Mouse (Mus musculus): ENCODE measurements around the gene Dph2.

The Dph2 gene

GRCm38 (mm10) chr4:117891738-117892161 lies at the start of gene Dph2:
Dph2 (minus strand) TSS chr4:117892032.
- no peak for DNase-seq (ENCODE audit: low spot score)

- DNase-seq (ENCODE audit: low spot score) = no peak
Measured at GRCm38 (mm10) chr4:117936964-117937363, 45.1 kb upstream of the Dph2 start.

- DNase-seq (ENCODE audit: low spot score) = no peak
Measured at GRCm38 (mm10) chr4:117934081-117934480, 42.2 kb upstream of the Dph2 start.

GRCm38 (mm10) chr4:117933248-117933647 lies 41.4 kb upstream of the Dph2 start:
- no peak for DNase-seq (ENCODE audit: low spot score)

GRCm38 (mm10) chr4:117929391-117929881 lies 37.6 kb upstream of the Dph2 start, which contains the start of gene Artn:
Artn (minus strand) TSS chr4:117929763.
- peak; percentile 18 for DNase-seq (ENCODE audit: low spot score)

GRCm38 (mm10) chr4:117928699-117929241 lies 36.9 kb upstream of the Dph2 start:
- DNase-seq (ENCODE audit: low spot score) = peak; percentile 29

GRCm38 (mm10) chr4:117928234-117928633 lies 36.4 kb upstream of the Dph2 start:
- DNase-seq (ENCODE audit: low spot score) = no peak

GRCm38 (mm10) chr4:117926545-117927482 lies 35.0 kb upstream of the Dph2 start:
- DNase-seq (ENCODE audit: low spot score) = no peak

GRCm38 (mm10) chr4:117924916-117925315 lies 33.1 kb upstream of the Dph2 start:
- no peak for DNase-seq (ENCODE audit: low spot score)

GRCm38 (mm10) chr4:117923450-117923849 lies 31.6 kb upstream of the Dph2 start:
- DNase-seq (ENCODE audit: low spot score) = no peak

- DNase-seq (ENCODE audit: low spot score) = no peak
Measured at GRCm38 (mm10) chr4:117921358-117921757, 29.5 kb upstream of the Dph2 start.

GRCm38 (mm10) chr4:117918762-117919161 lies 26.9 kb upstream of the Dph2 start:
- no peak for DNase-seq (ENCODE audit: low spot score)

- DNase-seq (ENCODE audit: low spot score) = no peak
Measured at GRCm38 (mm10) chr4:117918261-117918660, 26.4 kb upstream of the Dph2 start.

GRCm38 (mm10) chr4:117917847-117918246 lies 26.0 kb upstream of the Dph2 start:
- no peak for DNase-seq (ENCODE audit: low spot score)

GRCm38 (mm10) chr4:117917402-117917801 lies 25.6 kb upstream of the Dph2 start:
- no peak for DNase-seq (ENCODE audit: low spot score)

GRCm38 (mm10) chr4:117916386-117916785 lies 24.6 kb upstream of the Dph2 start:
- no peak for DNase-seq (ENCODE audit: low spot score)

- DNase-seq (ENCODE audit: low spot score) = no peak
Measured at GRCm38 (mm10) chr4:117915489-117916105, 23.8 kb upstream of the Dph2 start.

GRCm38 (mm10) chr4:117914591-117915442 lies 23.0 kb upstream of the Dph2 start, which contains the start of gene Ipo13:
Ipo13 (minus strand) TSS chr4:117914999.
- peak; percentile 98 for DNase-seq (ENCODE audit: low spot score)

- no peak for DNase-seq (ENCODE audit: low spot score)
Measured at GRCm38 (mm10) chr4:117914031-117914430, 22.2 kb upstream of the Dph2 start.

- no peak for DNase-seq (ENCODE audit: low spot score)
Measured at GRCm38 (mm10) chr4:117913421-117913820, 21.6 kb upstream of the Dph2 start.

- DNase-seq (ENCODE audit: low spot score) = no peak
Measured at GRCm38 (mm10) chr4:117912685-117913273, 20.9 kb upstream of the Dph2 start.
